ENCODE assay signal across 26 mouse cellular contexts in the genomic region with DNA sequence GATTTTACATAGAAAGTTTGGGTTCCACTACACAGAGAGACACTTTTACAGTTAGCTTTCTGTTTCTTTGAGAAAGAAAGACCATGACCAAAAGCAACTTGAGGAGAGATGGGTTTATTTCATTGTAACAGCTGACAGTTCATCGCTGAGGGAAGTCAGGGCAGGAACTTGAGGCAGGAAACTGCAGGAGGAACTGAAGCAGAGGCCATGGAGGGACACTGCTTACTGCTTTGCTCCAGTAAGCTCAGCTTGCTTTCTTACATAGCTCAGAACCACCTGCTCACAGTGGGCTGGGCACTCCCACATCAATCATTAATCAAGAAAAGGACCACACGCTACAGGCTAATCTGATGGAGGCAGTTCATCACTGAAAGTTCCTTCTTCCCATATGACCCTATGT. TPM values are rescaled to one million over a fixed set of nuclear protein-coding genes. Genes with fewer than 3 reads are reported as not detected.
DNase-seq lines count a peak whose midpoint lies in the region; ATAC-seq and TF ChIP-seq lines count a peak whose summit lies in the region.
"Had no signal": no experiment of that assay in that cellular context is flagged by ENCODE, and none has a peak within 500 bp of the region (broad histone marks: within the 10 kb centered on the region; RNA-seq: fewer than 3 reads in every experiment).

No protein-coding gene starts in this region.

- H3K27ac ChIP-seq in kidney, adult 2 months (ENCODE audit: insufficient read depth, low read depth, low read length): no peak overlapping the region
- no peak overlapping the region for H3K27ac ChIP-seq in kidney, embryonic 15.5 days
- no peak overlapping the region for H3K27ac ChIP-seq in hindbrain, postnatal 0 days
- H3K27ac ChIP-seq: embryonic facial prominence, embryonic 12.5 days; forebrain, embryonic 12.5 days; heart, embryonic 10.5 days; layer of hippocampus, adult 2 months; stomach, embryonic 15.5 days had no signal

- no peak overlapping the region for H3K4me3 ChIP-seq in kidney, adult 2 months (ENCODE audit: insufficient read depth, low read depth, low read length)
- no peak overlapping the region for H3K4me3 ChIP-seq in kidney, embryonic 15.5 days (replicated peaks)
- H3K4me3 ChIP-seq in hindbrain, postnatal 0 days (ENCODE audit: low read length): no peak overlapping the region
- H3K4me3 ChIP-seq: embryonic facial prominence, embryonic 12.5 days; erythroblast, embryonic 14.5 days; forebrain, embryonic 12.5 days; heart, embryonic 10.5 days; layer of hippocampus, adult 2 months; stomach, embryonic 15.5 days had no signal

- no peak for TF ChIP-seq CTCF in kidney, adult 2 months (conservative IDR thresholded peaks at IDR 0.05; ENCODE audit: insufficient read depth, insufficient read length, low read depth, low read length)
- no peak for TF ChIP-seq CTCF in hindbrain, postnatal 0 days (IDR thresholded peaks at IDR 0.05; ENCODE audit: low read depth)

- H3K27me3 ChIP-seq in kidney, adult 2 months (replicated peaks; ENCODE audit: control insufficient read depth, insufficient read depth, low read length): no peaks in the 10 kb centered on the region
- H3K27me3 ChIP-seq in kidney, embryonic 15.5 days: no peaks in the 10 kb centered on the region
- no peaks in the 10 kb centered on the region for H3K27me3 ChIP-seq in hindbrain, postnatal 0 days (ENCODE audit: insufficient read depth, low read length)
- H3K27me3 ChIP-seq: embryonic facial prominence, embryonic 12.5 days; forebrain, embryonic 12.5 days; stomach, embryonic 15.5 days had no signal

- no peaks in the 10 kb centered on the region for H3K9me3 ChIP-seq in kidney, embryonic 15.5 days (replicated peaks)
- H3K9me3 ChIP-seq in hindbrain, postnatal 0 days (ENCODE audit: low read length): no peaks in the 10 kb centered on the region
- H3K9me3 ChIP-seq: embryonic facial prominence, embryonic 12.5 days; forebrain, embryonic 12.5 days; G1E; heart, embryonic 10.5 days; stomach, embryonic 15.5 days had no signal

- no peak overlapping the region for H3K9ac ChIP-seq in kidney, embryonic 15.5 days
- H3K9ac ChIP-seq in hindbrain, postnatal 0 days (replicated peaks; ENCODE audit: low read length): no peak overlapping the region
- H3K9ac ChIP-seq: embryonic facial prominence, embryonic 12.5 days; forebrain, embryonic 12.5 days; stomach, embryonic 15.5 days had no signal

- H3K4me2 ChIP-seq in kidney, embryonic 15.5 days: no peak overlapping the region
- no peak overlapping the region for H3K4me2 ChIP-seq in hindbrain, postnatal 0 days (ENCODE audit: low read depth, low read length)
- H3K4me2 ChIP-seq: embryonic facial prominence, embryonic 12.5 days; forebrain, embryonic 12.5 days; stomach, embryonic 15.5 days had no signal

- H3K4me1 ChIP-seq in kidney, adult 2 months (ENCODE audit: control insufficient read depth, insufficient read depth, low read length): no peaks in the 10 kb centered on the region
- no peaks in the 10 kb centered on the region for H3K4me1 ChIP-seq in kidney, embryonic 15.5 days
- no peaks in the 10 kb centered on the region for H3K4me1 ChIP-seq in hindbrain, postnatal 0 days (ENCODE audit: insufficient read depth, low read length)
- H3K4me1 ChIP-seq: embryonic facial prominence, embryonic 12.5 days; forebrain, embryonic 12.5 days; heart, embryonic 10.5 days; stomach, embryonic 15.5 days had no signal

- peak; percentile 35 for DNase-seq in kidney, adult 2 months
- DNase-seq in spleen, postnatal 36 days (ENCODE audit: low spot score in 2 of 2): peak; percentile 70 to 71
- DNase-seq in spleen, adult 12 weeks (ENCODE audit: low spot score): no peak
- peak; percentile 17 to 35 for DNase-seq in kidney, postnatal 36 days
- no peak for DNase-seq in adrenal gland, adult 2 months
- DNase-seq in hindbrain, postnatal 0 days (ENCODE audit: low spot score): no peak
- DNase-seq: adrenal gland, postnatal 10 days; cerebellum, adult 2 months; cerebellum, postnatal 25 days; gastrocnemius, postnatal 36 days; layer of hippocampus, postnatal 36 days; lung, postnatal 4 days; right cerebral cortex, adult 18-20 months; right cerebral cortex, postnatal 4 days; thymus, adult 18-20 months; thymus, postnatal 36 days had no signal

- TF ChIP-seq POLR2A in kidney, adult 2 months (IDR thresholded peaks at IDR 0.05; ENCODE audit: low read depth, low read length): no peak

- no peak; the same call in 1 of the 2 replicates for ATAC-seq in kidney, embryonic 15.5 days (replicated peaks; ENCODE audit: low FRiP score)
- ATAC-seq in hindbrain, postnatal 0 days: no peak
- ATAC-seq: hindbrain, embryonic 16.5 days; intestine, embryonic 16.5 days had no signal

- H3K36me3 ChIP-seq in kidney, adult 2 months (ENCODE audit: control insufficient read depth, insufficient read depth, low read length): peaks cover 1% of the 10 kb centered on the region
- peaks cover 69% of the 10 kb centered on the region for H3K36me3 ChIP-seq in kidney, embryonic 15.5 days
- H3K36me3 ChIP-seq in hindbrain, postnatal 0 days (ENCODE audit: insufficient read depth, low read length): peaks cover 15% of the 10 kb centered on the region; the same call in 1 of the 2 replicates

- 19% methylated on average over 2 of the region's 2 CpGs for WGBS in kidney, adult 2 months
- WGBS in kidney, embryonic 15.5 days: 40% methylated on average over 2 of the region's 2 CpGs
- 74% methylated on average over 2 of the region's 2 CpGs for WGBS in hindbrain, postnatal 0 days

RNA-seq across cellular contexts. Expression of gene Pik3r4, which starts 13.4 kb away (rescaled TPM):
- 16.6 and 16.9 TPM in 2 replicates for polyA plus RNA-seq in kidney, adult 2 months (2012; rRNA removed)
- polyA plus RNA-seq in kidney, embryonic 15.5 days (2015; fragmentation: Nextera tagmentation; extraction: Ambion mirVana): 19.6 and 20.8 TPM in 2 replicates
- total RNA-seq in adrenal gland, adult 2 months (2021): 10 to 100 TPM; 36.1 to 36.6 TPM
- 24.1 and 29.2 TPM in 2 replicates for polyA plus RNA-seq in adrenal gland, adult 2 months (2012; rRNA removed)
- total RNA-seq in hindbrain, postnatal 0 days (2014; rRNA removed): 17.7 and 26.7 TPM in 2 replicates
- polyA plus RNA-seq in hindbrain, postnatal 0 days (2015; fragmentation: Nextera tagmentation; extraction: Ambion mirVana): 12.8 and 13.1 TPM in 2 replicates

Comparison
In these comparisons a context has a peak if more than half of its experiments do, and no peak if none do; other contexts are left out.
1. DNase-seq: peak in kidney, adult 2 months (single experiment), spleen, postnatal 36 days (2 of 2) and kidney, postnatal 36 days (2 of 2); none in spleen, adult 12 weeks (single experiment), adrenal gland, adult 2 months (single experiment) and hindbrain, postnatal 0 days (single experiment).